Mouse (Mus musculus): ENCODE results near the gene Gnaq. TPM values are rescaled to one million over a fixed set of nuclear protein-coding genes. Genes with fewer than 3 reads are reported as not detected.

The Gnaq gene
- polyA plus RNA-seq, 1 experiment from 2014 or later, result 34.0 TPM

DNA sequence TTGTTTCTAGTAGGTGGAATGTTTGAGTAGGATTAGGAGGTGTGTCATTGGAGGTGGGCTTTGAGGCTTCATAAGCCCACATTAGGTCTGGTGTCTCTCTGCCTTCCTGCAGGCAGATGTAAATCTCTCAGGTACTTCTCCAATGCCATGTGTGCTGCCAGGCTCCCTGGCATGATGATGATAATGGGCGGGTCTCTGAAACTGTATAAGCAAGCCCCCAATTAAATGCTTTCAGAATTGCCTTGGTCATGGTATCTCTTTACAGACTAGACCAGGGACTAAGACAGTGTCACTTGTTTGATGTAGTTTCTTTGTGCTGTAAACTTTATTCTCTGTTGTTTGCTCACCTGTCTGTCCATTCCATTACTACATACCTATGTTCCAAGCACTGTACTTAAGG is 104.4 kb downstream of the Gnaq start:
- Histone ChIP-seq H3K9ac (no peak overlapping the region), H3K9me3 (replicated peaks) (no peaks in the 10 kb centered on the region), H3K4me2 (replicated peaks) (no peak overlapping the region), H3K4me3 (replicated peaks) (no peak overlapping the region), H3K4me1 (peaks cover 44% of the 10 kb centered on the region), H3K36me3 (no peaks in the 10 kb centered on the region), H3K27ac (replicated peaks) (no peak overlapping the region), H3K27me3 (no peaks in the 10 kb centered on the region)
- WGBS, result 78% methylated on average over 1 of the region's 1 CpGs
- ATAC-seq (ENCODE audit: insufficient number of reproducible peaks, low FRiP score, low TSS enrichment, low read depth), result no peak

DNA sequence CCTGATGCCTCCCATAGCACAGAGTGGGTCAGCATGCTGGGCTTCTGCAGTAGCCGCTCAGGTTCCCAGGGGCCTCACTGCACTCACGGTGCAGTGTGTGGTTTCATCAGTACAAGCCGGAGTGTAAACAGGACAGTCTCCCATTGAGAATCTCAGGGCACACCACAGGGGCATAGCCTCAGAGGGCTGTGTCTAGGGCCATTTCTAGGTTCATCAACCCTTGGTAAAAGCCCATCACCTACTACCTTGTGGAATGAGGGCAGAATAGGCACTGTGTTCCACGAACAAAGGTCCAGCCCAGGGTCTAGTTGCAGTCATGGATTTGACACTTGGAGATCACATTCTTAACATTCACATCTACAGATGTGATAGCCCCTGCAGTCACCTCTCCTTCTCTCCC is 105.4 kb downstream of the Gnaq start:
- peaks cover 49% of the 10 kb centered on the region for H3K4me1 ChIP-seq
- no peaks in the 10 kb centered on the region for H3K9me3 ChIP-seq (replicated peaks)
- no peaks in the 10 kb centered on the region for H3K27me3 ChIP-seq
- no peak overlapping the region for H3K4me3 ChIP-seq (replicated peaks)
- no peak for ATAC-seq (ENCODE audit: insufficient number of reproducible peaks, low FRiP score, low TSS enrichment, low read depth)
- H3K36me3 ChIP-seq, result no peaks in the 10 kb centered on the region
- WGBS, result 43% methylated on average over 4 of the region's 4 CpGs
- no peak overlapping the region for H3K9ac ChIP-seq
- H3K4me2 ChIP-seq (replicated peaks), result no peak overlapping the region
- peak overlapping the region; percentile 12; the same call in 1 of the 2 replicates for H3K27ac ChIP-seq (replicated peaks)

DNA sequence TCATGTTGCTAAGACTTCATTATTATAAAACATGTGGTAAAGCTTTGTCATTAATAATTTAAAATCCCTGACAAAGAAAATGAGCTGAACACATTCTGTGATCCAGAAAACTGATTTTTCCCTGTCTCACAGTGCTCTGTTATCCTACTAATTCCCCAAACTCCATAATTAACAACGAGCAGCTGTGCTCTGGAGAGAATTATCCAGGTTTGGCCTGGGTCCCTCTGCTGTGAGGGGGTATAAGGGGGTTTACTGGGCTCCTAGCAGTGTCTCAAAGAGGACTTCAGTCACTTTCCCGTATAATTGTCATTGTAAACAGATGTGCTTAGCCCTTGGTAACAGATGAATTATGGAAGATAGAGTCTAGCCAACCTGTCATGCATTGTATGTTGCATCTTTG is 105.9 kb downstream of the Gnaq start:
- Histone ChIP-seq H3K27me3 (no peaks in the 10 kb centered on the region), H3K9ac (no peak overlapping the region), H3K27ac (replicated peaks) (peak overlapping the region; percentile 12; the same call in 1 of the 2 replicates), H3K9me3 (replicated peaks) (no peaks in the 10 kb centered on the region), H3K4me1 (peaks cover 49% of the 10 kb centered on the region), H3K36me3 (no peaks in the 10 kb centered on the region), H3K4me2 (replicated peaks) (no peak overlapping the region), H3K4me3 (replicated peaks) (no peak overlapping the region)
- 17% methylated on average over 2 of the region's 2 CpGs for WGBS
- peak; percentile 29; the same call in 1 of the 2 replicates for ATAC-seq (ENCODE audit: insufficient number of reproducible peaks, low FRiP score, low TSS enrichment, low read depth)

- Histone ChIP-seq H3K9me3 (replicated peaks) (no peaks in the 10 kb centered on the region), H3K4me1 (peaks cover 33% of the 10 kb centered on the region), H3K27me3 (no peaks in the 10 kb centered on the region), H3K4me2 (replicated peaks) (no peak overlapping the region), H3K27ac (replicated peaks) (no peak overlapping the region), H3K4me3 (replicated peaks) (no peak overlapping the region), H3K9ac (no peak overlapping the region), H3K36me3 (no peaks in the 10 kb centered on the region)
- no peak for ATAC-seq (ENCODE audit: insufficient number of reproducible peaks, low FRiP score, low TSS enrichment, low read depth)
- WGBS, result 45% methylated on average over 3 of the region's 3 CpGs
These were observed 110.1 kb downstream of the Gnaq start for GRCm38 (mm10) chr19:16242708-16243107.

GRCm38 (mm10) chr19:16249025-16249424 is 116.4 kb downstream of the Gnaq start:
- ATAC-seq (ENCODE audit: insufficient number of reproducible peaks, low FRiP score, low TSS enrichment, low read depth), result no peak
- Histone ChIP-seq H3K9ac (no peak overlapping the region), H3K4me2 (replicated peaks) (no peak overlapping the region), H3K27me3 (no peaks in the 10 kb centered on the region), H3K9me3 (replicated peaks) (no peaks in the 10 kb centered on the region), H3K4me1 (peaks cover 15% of the 10 kb centered on the region), H3K36me3 (no peaks in the 10 kb centered on the region), H3K4me3 (replicated peaks) (no peak overlapping the region), H3K27ac (replicated peaks) (no peak overlapping the region)
- WGBS, result 89% methylated on average over 2 of the region's 2 CpGs

DNA sequence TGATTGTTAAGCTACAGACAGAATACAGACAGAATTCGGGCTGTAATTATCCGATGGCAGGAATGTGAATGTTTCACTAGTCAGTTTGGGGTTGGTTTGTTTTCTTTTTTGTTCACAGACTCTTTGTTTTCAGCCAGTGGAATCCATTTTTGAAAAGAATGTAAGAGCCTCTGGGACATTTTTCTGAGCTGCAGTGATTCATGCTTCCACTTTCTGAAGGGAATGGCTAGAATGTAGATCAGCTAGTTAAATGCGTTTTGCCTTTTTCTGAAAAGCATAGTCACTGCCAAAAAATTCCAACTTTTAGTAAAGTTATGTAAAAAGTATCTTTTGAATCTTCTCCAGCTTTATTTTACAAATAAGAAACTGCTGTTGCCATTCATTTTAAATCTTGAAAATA is 118.3 kb downstream of the Gnaq start:
- Histone ChIP-seq H3K9ac (no peak overlapping the region), H3K9me3 (replicated peaks) (no peaks in the 10 kb centered on the region), H3K4me2 (replicated peaks) (no peak overlapping the region), H3K4me1 (peaks cover 15% of the 10 kb centered on the region), H3K4me3 (replicated peaks) (no peak overlapping the region), H3K27ac (replicated peaks) (peak overlapping the region; percentile 65), H3K27me3 (no peaks in the 10 kb centered on the region), H3K36me3 (no peaks in the 10 kb centered on the region)
- WGBS, result 18% methylated on average over 3 of the region's 3 CpGs
- no peak for ATAC-seq (ENCODE audit: insufficient number of reproducible peaks, low FRiP score, low TSS enrichment, low read depth)

GRCm38 (mm10) chr19:16251819-16252218 is 119.2 kb downstream of the Gnaq start:
- no peak for ATAC-seq (ENCODE audit: insufficient number of reproducible peaks, low FRiP score, low TSS enrichment, low read depth)
- Histone ChIP-seq H3K27ac (replicated peaks) (no peak overlapping the region), H3K4me1 (peaks cover 15% of the 10 kb centered on the region)

DNA sequence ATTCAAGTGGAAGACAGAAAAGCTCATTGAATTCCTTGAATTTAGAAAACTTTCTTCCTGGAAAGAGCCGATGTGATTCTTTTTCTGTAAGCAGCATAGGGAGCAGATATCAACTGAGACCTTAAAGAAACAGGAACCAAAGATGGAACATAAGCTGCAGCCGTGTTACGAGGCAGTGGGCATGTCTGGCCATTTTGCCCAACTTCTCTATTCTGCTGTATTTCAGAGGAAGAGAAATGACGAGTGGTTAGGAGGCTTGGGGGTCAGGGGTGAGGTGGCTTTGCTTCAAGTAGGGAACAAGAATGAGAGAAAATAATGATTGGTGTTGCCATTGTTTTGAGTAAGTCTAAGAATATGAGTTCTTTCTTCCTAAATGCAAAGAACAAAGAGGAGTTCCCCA is 120.1 kb downstream of the Gnaq start:
- Histone ChIP-seq H3K9me3 (replicated peaks) (no peaks in the 10 kb centered on the region), H3K27me3 (no peaks in the 10 kb centered on the region), H3K27ac (replicated peaks) (no peak overlapping the region), H3K4me1 (peaks cover 15% of the 10 kb centered on the region), H3K9ac (no peak overlapping the region), H3K4me3 (replicated peaks) (no peak overlapping the region), H3K4me2 (replicated peaks) (no peak overlapping the region), H3K36me3 (no peaks in the 10 kb centered on the region)
- WGBS, result 74% methylated on average over 4 of the region's 4 CpGs
- no peak for ATAC-seq (ENCODE audit: insufficient number of reproducible peaks, low FRiP score, low TSS enrichment, low read depth)

More at GRCm38 (mm10) chr19:16251819-16252218, 119.2 kb downstream of the Gnaq start:
- no peak overlapping the region for H3K4me3 ChIP-seq (replicated peaks)
- no peak overlapping the region for H3K9ac ChIP-seq
- WGBS, result 45% methylated on average over 5 of the region's 5 CpGs
- H3K4me2 ChIP-seq (replicated peaks), result no peak overlapping the region
- no peaks in the 10 kb centered on the region for H3K27me3 ChIP-seq
- H3K36me3 ChIP-seq, result no peaks in the 10 kb centered on the region
- H3K9me3 ChIP-seq (replicated peaks), result no peaks in the 10 kb centered on the region

DNA sequence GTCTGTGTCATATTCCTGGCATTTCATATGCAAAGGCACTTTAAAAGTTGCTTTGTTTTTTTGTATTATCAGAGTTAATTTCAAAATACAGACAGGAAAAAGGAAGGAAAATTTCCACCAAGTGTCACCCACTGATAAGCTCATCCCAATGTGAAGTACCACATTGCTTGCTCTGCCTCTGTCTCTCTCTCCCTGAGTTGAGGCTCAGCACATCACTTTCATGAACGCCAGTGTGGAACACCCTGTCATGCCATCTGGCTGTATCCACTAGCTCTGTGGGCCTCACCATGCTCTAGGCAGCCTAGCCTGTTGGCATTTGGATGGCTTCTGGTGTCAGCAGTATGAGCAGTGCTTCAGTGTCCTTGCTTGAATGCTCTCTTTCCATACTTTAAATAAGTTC is 122.2 kb downstream of the Gnaq start:
- WGBS, result 75% methylated on average over 1 of the region's 1 CpGs
- no peaks in the 10 kb centered on the region for H3K36me3 ChIP-seq
- no peaks in the 10 kb centered on the region for H3K27me3 ChIP-seq
- H3K9me3 ChIP-seq (replicated peaks), result no peaks in the 10 kb centered on the region
- no peak overlapping the region for H3K4me3 ChIP-seq (replicated peaks)
- no peak overlapping the region for H3K4me2 ChIP-seq (replicated peaks)
- no peak overlapping the region for H3K27ac ChIP-seq (replicated peaks)
- H3K9ac ChIP-seq, result no peak overlapping the region
- peaks cover 18% of the 10 kb centered on the region for H3K4me1 ChIP-seq
- ATAC-seq (ENCODE audit: insufficient number of reproducible peaks, low FRiP score, low TSS enrichment, low read depth), result no peak

- no peak overlapping the region for H3K4me2 ChIP-seq (replicated peaks)
- H3K4me3 ChIP-seq (replicated peaks), result no peak overlapping the region
- H3K9me3 ChIP-seq (replicated peaks), result no peaks in the 10 kb centered on the region
- H3K27me3 ChIP-seq, result no peaks in the 10 kb centered on the region
- H3K27ac ChIP-seq (replicated peaks), result no peak overlapping the region
- no peaks in the 10 kb centered on the region for H3K36me3 ChIP-seq
- WGBS, result 76% methylated on average over 2 of the region's 2 CpGs
- no peak for ATAC-seq (ENCODE audit: insufficient number of reproducible peaks, low FRiP score, low TSS enrichment, low read depth)
- peaks cover 18% of the 10 kb centered on the region for H3K4me1 ChIP-seq
- no peak overlapping the region for H3K9ac ChIP-seq
These were observed 122.7 kb downstream of the Gnaq start for GRCm38 (mm10) chr19:16255294-16255693.

DNA sequence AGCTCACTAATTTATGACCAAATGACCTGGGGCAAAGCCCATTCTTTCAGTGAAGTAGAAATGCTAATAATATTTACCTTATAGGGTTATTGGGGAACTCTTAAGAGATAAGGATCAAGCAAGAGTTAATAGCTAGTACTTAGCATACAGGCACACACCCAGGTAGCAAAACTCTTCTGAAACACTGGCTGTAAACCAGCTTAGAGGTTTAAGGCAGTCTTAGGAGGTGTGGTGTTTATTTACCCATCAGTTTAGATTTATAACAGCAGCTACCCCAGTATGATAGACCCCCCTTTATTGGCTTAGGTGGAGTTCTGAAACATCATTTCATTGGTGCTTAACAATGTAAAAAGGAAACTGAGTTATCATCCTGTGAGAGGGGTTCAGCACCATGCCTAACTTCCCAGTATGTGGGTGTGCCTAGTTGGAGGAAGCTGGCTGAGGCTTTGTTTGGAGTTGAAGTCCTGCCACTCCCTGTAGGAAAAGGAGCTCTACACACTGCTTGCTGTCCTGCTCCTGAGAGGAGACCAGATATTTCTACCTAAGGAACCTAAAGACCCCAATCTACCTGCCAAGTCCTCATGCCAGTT is 126.2 kb downstream of the Gnaq start:
- Histone ChIP-seq H3K4me1 (peaks cover 4% of the 10 kb centered on the region; the same call in 1 of the 2 replicates), H3K4me2 (replicated peaks) (no peak overlapping the region), H3K27ac (replicated peaks) (no peak overlapping the region), H3K36me3 (no peaks in the 10 kb centered on the region), H3K9ac (no peak overlapping the region), H3K4me3 (replicated peaks) (no peak overlapping the region), H3K9me3 (replicated peaks) (no peaks in the 10 kb centered on the region), H3K27me3 (no peaks in the 10 kb centered on the region)
- no peak for ATAC-seq (ENCODE audit: insufficient number of reproducible peaks, low FRiP score, low TSS enrichment, low read depth)

DNA sequence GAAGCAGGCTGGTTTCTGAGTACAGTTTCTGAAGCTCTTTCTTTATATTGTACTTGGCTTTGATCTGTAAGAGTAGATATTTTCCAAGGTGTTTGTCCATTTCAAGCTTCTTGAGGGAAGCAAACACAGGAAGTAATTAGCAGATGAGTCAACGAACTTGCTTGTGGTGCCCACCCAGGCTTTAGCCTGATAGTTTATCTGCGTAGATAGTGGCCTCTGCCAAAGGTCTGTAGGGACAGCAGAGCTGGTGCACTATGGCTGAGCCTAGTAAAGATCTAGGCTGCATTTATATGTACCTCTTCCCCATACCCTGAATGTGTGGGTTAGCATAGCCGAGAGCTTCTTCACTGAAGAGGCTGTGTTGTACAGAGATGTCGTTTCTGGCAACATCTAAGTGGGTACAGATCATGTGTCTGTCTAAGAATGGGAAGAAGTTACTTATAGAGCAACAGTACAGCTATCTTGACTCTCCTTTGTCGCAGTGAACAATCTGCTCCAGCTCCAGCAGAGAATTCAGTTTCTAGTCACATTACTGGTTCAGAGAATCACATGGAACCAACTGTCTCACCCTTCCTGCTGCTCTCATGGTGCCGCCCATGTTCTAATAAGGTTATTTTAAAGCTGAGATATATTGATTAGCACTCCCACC is 127.3 kb downstream of the Gnaq start:
- Histone ChIP-seq H3K4me3 (replicated peaks) (no peak overlapping the region), H3K4me2 (replicated peaks) (no peak overlapping the region), H3K27ac (replicated peaks) (no peak overlapping the region), H3K9me3 (replicated peaks) (no peaks in the 10 kb centered on the region), H3K36me3 (no peaks in the 10 kb centered on the region), H3K4me1 (peaks cover 4% of the 10 kb centered on the region; the same call in 1 of the 2 replicates), H3K27me3 (no peaks in the 10 kb centered on the region), H3K9ac (no peak overlapping the region)
- no peak for ATAC-seq (ENCODE audit: insufficient number of reproducible peaks, low FRiP score, low TSS enrichment, low read depth)
- 83% methylated on average over 6 of the region's 6 CpGs for WGBS
